Mouse (Mus musculus): ENCODE data around the gene Atrnl1.

The Atrnl1 gene

GRCm38 (mm10) chr19:57926164-57926860 lies 315.5 kb downstream of the Atrnl1 start:
- no peak for DNase-seq (ENCODE audit: low spot score)

DNA sequence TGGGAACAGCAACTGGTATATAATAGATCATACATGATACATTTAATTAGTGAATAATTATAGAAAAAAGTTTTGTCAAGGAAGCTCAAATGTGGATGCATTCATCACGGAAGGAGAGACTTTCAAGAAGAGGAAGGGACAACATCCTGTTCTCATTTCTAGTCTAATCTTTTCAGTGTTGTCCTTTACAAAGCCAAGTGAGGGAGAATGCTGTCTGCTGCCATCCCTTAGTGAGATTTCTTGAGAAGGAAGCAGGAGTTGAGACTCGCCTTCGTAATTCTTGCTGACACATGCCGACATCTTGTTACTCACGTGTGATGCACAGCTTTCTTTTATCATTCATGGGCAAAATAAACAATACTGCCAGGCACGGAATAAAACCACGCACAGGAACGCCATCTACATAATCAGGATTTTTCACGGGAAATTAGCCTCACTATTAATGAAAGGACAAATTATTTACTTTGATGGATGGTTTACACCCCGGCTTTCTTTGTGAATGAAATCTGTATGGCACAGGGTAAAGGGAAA lies 316.2 kb downstream of the Atrnl1 start:
- no peak for DNase-seq (ENCODE audit: low spot score)

DNA sequence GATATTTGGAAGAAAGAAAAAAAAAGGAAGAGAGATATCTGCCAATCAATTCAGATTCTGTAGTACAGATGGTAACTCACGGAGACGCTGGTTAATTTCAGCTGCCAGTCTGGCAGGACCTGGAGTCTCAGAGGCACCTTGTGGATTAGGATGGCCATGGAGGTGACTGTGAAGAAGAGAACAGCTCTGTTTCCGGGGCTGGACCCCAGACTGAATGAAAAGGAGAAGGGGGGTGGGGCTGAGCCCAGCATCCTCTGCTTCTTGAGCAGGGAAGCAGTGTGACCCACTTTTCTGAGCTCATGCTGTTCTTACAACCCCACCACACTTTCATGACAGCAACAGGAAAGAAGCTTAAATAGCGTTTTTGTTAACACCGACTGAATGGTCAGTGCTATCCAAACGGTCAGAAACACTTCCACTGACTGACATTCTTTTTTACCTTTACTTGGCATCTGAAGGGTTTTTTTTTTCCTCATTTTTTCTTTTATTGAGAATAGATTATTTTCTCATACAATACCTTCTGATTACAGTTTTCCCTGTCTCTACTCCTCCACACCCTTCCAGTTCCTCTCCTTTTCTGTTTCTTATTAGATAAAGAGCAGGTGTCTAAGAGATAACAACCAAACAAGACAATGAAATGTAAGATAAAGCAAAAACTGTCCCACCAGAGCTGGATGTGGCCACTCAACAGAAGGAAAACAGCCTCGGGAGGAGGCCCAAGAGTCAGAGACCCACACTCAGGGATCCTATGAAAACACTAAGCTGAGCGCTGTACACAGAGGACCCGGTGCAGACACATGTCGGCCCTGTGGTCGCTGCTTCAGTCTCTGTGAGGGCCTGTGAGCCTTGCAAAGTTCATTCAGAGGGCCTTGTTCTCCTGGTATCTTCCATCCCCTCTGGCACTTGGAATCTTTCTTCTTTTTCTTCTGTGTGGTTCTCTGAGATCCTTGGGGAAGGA lies 317.0 kb downstream of the Atrnl1 start:
- no peak for DNase-seq (ENCODE audit: low spot score)

DNA sequence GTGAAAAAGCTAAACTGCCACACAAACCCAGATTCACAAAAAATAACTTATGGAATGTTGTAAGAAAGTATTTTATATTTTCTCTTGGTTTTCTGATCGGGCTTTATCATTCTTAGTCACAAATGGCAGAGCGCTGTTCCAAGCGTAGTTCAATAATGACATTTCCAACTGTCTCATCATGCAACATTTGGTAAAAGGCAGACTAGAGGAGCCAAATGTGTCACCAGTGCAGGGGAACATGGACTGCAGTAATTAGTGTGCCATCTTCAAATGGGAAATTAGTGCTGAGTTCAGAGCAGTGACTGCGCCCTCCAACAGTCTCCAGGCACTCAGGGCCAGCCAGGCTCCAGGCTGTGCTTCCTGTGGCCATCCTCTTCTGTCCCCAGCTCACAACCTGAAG lies 320.8 kb downstream of the Atrnl1 start:
- DNase-seq (ENCODE audit: low spot score): no peak

GRCm38 (mm10) chr19:57936865-57937264 lies 326.0 kb downstream of the Atrnl1 start:
- DNase-seq (ENCODE audit: low spot score): no peak

- no peak for DNase-seq (ENCODE audit: low spot score)
Observed at GRCm38 (mm10) chr19:57939166-57939565, 328.3 kb downstream of the Atrnl1 start.

DNA sequence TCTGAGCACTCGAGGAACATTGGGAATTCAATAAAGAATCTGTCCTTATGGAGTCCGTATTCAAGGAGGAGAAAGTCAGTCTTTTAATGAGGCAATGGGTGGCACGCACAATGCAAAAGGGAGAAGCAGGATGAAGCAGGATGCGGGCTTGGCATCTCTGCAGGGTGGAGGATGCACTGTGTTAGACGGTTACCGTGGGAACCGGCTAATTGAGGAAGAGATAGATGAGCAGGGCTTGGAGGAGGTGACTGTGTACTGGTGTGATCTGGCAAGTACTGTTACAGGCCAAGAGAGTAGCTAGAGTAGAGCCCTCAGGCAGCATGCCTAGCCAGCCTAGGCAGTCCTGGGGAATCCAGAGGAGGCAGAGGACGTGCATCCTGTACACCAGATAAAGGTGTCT lies 330.7 kb downstream of the Atrnl1 start:
- DNase-seq (ENCODE audit: low spot score): no peak

DNA sequence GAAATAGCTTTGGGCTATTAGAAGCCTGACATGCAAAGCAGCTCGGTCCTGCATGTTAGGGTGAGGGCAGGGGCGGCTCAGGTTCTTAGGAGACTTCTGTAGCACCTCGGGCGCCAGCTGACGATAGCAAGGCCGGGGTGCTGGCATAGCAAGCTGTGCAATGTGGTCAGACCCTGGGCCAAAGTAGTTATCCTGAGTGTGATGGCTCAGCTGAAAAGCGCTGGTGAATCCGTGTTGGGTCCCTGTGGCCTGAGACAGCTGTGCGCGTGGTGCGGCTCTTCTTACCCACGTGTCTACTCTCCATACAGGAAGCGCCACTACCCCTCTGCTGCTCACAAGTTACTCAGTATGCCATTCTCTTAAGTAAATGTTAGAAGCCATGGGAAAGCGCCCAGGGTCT lies 331.4 kb downstream of the Atrnl1 start:
- no peak for DNase-seq (ENCODE audit: low spot score)

- DNase-seq (ENCODE audit: low spot score): no peak
Observed at GRCm38 (mm10) chr19:57943308-57943707, 332.5 kb downstream of the Atrnl1 start.

DNA sequence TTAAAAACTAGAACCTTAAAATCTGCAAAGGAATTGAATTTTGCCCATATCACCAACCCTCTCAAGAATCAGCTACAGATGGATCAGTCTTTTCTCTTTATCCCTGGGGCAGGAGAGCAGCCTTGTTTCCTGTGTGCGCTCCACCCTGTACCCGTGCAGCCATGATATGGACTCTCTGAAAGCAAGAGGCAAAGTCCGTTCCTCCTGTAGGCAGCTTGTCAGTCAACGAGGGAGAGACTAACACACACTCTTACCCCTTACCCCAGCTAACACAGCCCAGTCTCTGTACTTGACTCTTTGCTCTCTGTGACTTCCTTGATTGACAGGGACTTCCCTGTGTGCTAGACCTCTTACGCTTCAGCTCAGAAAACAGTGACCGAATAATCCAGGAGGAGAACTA lies 333.8 kb downstream of the Atrnl1 start:
- no peak for DNase-seq (ENCODE audit: low spot score)

GRCm38 (mm10) chr19:57945626-57946250 lies 334.9 kb downstream of the Atrnl1 start:
- no peak for DNase-seq (ENCODE audit: low spot score)

GRCm38 (mm10) chr19:57948489-57948888 lies 337.7 kb downstream of the Atrnl1 start:
- DNase-seq (ENCODE audit: low spot score): no peak

DNA sequence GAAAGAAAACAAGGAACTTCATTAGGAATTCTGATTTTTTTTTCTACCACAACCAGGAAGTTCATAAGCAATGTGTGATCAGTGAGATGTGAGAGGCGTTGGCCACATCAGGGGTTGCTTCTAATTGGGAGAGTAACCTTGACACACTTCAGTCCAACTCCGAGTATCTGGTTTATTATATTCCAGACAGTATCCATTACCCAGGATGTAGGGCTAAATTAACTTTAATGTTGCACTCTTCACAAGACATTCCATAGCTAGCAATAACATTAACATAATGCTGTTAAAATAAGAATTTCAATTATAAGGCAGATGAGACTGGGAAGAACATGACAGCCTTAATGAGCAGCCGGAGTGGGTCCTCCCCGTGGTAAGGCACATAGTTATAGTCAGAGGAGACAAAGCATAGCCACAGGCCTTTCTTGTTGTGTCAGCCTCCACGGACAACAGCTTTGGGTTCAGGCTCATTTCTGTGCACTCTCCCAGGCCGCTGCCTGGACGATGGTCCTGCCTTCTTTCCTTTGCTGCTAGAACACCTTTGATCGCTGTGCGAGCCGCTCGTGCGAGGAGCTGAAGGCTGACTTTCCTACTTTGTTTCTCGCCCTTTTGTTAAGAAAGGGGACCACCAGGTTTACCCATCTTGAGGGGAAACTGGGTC lies 338.6 kb downstream of the Atrnl1 start:
- no peak for DNase-seq (ENCODE audit: low spot score)

DNA sequence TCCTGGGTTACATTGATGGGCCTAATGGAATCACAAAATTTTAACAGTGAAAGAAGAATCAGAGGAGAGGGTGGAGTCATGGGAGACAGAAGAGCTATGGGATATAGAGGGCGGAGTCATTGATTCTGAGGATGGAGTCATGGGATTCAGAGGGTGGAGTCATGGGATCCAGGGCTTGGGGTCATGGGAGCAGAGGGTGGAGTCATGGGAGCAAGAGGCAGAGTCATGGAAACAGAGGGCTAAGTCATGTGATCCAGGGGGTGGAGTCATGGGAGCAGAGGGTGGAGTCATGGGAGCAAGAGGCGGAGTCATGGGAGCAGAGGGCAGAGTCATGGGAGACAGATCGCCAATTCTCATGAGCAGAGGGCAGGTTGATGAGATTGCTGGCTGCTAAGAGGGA lies 343.3 kb downstream of the Atrnl1 start:
- DNase-seq (ENCODE audit: low spot score): no peak

DNA sequence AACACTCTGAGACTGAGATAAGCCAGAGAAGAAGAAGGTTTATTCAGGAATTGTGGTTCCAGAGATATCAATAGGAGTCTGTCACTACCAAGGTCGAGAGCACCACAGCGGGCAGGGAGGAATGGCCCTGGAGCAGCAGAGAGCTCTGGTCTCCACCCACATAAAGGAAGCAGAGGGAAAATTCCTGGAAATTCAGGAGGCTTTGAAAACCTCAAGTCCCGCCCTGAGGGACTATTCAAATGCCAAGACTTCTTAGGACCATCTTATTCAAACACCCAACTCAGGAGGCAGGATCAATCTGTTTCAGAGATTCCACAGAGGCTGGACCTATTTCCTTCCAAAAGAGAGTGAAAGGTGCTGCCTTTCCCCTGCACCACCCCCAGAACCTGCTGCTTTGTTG lies 345.6 kb downstream of the Atrnl1 start:
- DNase-seq (ENCODE audit: low spot score): no peak

- DNase-seq (ENCODE audit: low spot score): no peak
Observed at GRCm38 (mm10) chr19:57957363-57957762, 346.5 kb downstream of the Atrnl1 start.

DNA sequence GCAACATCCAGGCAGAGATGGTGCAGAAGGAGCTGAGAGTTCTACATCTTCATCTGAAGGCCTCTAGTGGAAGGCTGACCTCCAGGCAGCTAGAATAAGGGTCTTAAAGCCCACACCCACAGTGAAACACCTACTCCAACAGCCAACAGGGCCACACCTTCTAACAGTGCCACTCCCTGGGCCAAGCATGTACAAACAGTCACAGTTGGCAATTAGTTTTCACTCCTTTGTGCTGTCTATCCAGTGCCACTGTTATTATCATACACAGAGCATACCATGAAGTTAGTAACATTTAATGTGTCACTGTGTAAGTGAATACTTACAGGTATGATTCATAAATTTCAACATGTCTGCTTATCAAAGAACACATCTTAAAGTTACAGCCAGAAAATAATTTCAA lies 347.3 kb downstream of the Atrnl1 start:
- DNase-seq (ENCODE audit: low spot score): no peak

- DNase-seq (ENCODE audit: low spot score): no peak
Observed at GRCm38 (mm10) chr19:57958726-57959125, 347.9 kb downstream of the Atrnl1 start.

GRCm38 (mm10) chr19:57961321-57961720 lies 350.5 kb downstream of the Atrnl1 start:
- DNase-seq (ENCODE audit: low spot score): no peak

DNA sequence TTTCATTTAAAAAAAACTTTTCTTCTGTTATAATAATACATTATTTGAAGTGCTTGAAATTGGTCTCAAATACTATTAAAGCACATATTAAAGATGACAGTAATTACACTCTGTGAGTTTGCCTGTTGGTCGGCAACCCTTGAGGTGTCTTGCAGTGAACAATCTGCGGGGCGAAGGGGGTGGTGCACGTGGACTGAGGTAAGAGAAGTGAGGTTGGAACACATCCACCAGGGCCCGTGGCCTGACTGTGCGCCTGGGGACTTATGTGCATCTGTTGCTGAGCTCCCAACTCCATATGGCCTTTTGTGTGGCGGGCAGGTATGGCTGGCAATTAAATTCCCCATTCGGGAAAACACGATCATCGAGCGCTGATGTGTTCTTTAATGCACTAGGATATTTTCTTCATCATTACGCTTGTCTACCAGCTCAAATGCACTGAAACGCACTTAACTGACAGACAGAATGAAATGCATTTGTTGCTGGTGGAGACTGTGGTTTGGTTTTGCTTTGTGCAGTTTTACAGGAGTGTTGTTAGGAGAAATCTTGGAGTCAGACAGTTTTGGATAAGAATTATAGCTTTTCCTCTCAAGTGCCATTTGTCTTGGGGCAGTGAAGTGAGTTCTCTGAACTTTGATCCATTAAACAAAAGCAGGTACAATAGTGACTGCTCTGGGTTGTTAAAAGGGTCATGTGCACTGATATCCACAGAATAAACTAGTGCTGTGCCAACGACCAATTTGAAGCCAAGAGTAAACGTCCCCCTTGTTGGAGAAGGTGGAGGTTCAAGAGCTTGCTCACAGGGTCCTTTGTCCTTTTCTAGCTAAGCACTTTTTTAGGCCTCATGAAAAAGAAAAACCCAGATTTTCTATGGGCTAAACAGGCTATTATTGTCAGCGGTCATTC lies 351.2 kb downstream of the Atrnl1 start:
- DNase-seq (ENCODE audit: low spot score): no peak

DNA sequence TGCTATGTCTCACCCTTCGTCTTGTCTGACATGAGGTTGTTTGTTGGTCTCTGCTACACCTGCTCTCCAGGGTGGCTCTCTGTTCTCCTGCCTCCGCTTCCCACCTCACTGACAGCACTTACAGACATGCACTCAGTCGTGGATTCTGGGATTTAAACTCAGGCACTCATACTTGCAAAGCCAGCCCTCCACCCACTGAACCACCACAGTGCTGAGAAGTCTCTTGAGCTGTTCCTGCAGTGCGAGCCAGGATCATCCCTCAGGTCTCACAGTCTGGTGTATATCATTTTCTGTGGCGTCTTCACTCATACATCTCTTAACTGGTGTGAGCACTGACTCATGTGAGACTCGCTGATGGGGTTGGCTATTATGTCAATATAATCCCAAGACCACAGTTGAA lies 353.0 kb downstream of the Atrnl1 start:
- DNase-seq (ENCODE audit: low spot score): no peak

Data from urinary bladder, postnatal 25 days (tissue).